Mouse (Mus musculus): ENCODE data around the gene Scaper. TPM values are rescaled to one million over a fixed set of nuclear protein-coding genes. Genes with fewer than 3 reads are reported as not detected.

Gene Scaper
- polyA plus RNA-seq, 2 experiments, result 0.79 to 1.3 TPM

GRCm38 (mm10) chr9:55542366-55543325 is 395.3 kb downstream of the Scaper start:
- no peak for DNase-seq (ENCODE audit: low read depth in 3 of 3, low spot score in 3 of 3)
- WGBS (ENCODE audit: insufficient replicate concordance), result 2% methylated on average over 59 of the region's 59 CpGs
- no peak overlapping the region for H3K9ac ChIP-seq (replicated peaks)
- ATAC-seq (ENCODE audit: insufficient read depth), result no peak
- H3K9me3 ChIP-seq (ENCODE audit: control insufficient read depth, low read length), result peaks cover 5% of the 10 kb centered on the region
- TF ChIP-seq EP300 (IDR thresholded peaks at IDR 0.05; ENCODE audit: low read depth), result no peak
- no peak for TF ChIP-seq CTCF (IDR thresholded peaks at IDR 0.05; ENCODE audit: low read depth)
- H3K4me3 ChIP-seq (ENCODE audit: insufficient read depth in 1 of 2, low read depth in 2 of 2, low read length in 2 of 2), result peak overlapping the region in 1 of 2 experiments; percentile 26; a peak in 2 of 4 replicates
- no peaks in the 10 kb centered on the region for H3K36me3 ChIP-seq (replicated peaks; ENCODE audit: control insufficient read depth, insufficient read depth, low read depth)
- no peaks in the 10 kb centered on the region for H3K4me1 ChIP-seq (replicated peaks; ENCODE audit: control insufficient read depth in 2 of 2, insufficient read depth in 2 of 2, low read length in 1 of 2)
- H3K4me2 ChIP-seq (ENCODE audit: low read depth), result peak overlapping the region; percentile 6
- H3K27ac ChIP-seq, result no peak overlapping the region
- peaks cover 97% of the 10 kb centered on the region for H3K27me3 ChIP-seq (ENCODE audit: control insufficient read depth, insufficient read depth, low read length)

GRCm38 (mm10) chr9:55541681-55542365 is 396.1 kb downstream of the Scaper start:
- DNase-seq (ENCODE audit: low read depth in 3 of 3, low spot score in 3 of 3) (no peak), ATAC-seq (ENCODE audit: insufficient read depth) (no peak)
- Histone ChIP-seq H3K4me1 (replicated peaks; ENCODE audit: control insufficient read depth in 2 of 2, insufficient read depth in 2 of 2, low read length in 1 of 2) (no peaks in the 10 kb centered on the region), H3K36me3 (replicated peaks; ENCODE audit: control insufficient read depth, insufficient read depth, low read depth) (no peaks in the 10 kb centered on the region), H3K4me3 (ENCODE audit: insufficient read depth in 1 of 2, low read depth in 2 of 2, low read length in 2 of 2) (peak overlapping the region in 1 of 2 experiments; percentile 26; a peak in 2 of 4 replicates), H3K9ac (replicated peaks) (no peak overlapping the region), H3K4me2 (ENCODE audit: low read depth) (peak overlapping the region; percentile 6), H3K9me3 (ENCODE audit: control insufficient read depth, low read length) (peaks cover 5% of the 10 kb centered on the region), H3K27me3 (ENCODE audit: control insufficient read depth, insufficient read depth, low read length) (peaks cover 96% of the 10 kb centered on the region), H3K27ac (no peak overlapping the region)
- under 1% methylated on average over 59 of the region's 59 CpGs for WGBS (ENCODE audit: insufficient replicate concordance)
- TF ChIP-seq EP300 (IDR thresholded peaks at IDR 0.05; ENCODE audit: low read depth) (no peak), CTCF (IDR thresholded peaks at IDR 0.05; ENCODE audit: low read depth) (no peak)

- ATAC-seq (ENCODE audit: insufficient read depth) (no peak), DNase-seq (ENCODE audit: low read depth in 3 of 3, low spot score in 3 of 3) (no peak)
- H3K27me3 ChIP-seq (ENCODE audit: control insufficient read depth, insufficient read depth, low read length), result peaks cover 90% of the 10 kb centered on the region
- no peak overlapping the region for H3K27ac ChIP-seq
- WGBS (ENCODE audit: insufficient replicate concordance), result under 1% methylated on average over 28 of the region's 28 CpGs
- TF ChIP-seq CTCF (IDR thresholded peaks at IDR 0.05; ENCODE audit: low read depth) (no peak), EP300 (IDR thresholded peaks at IDR 0.05; ENCODE audit: low read depth) (no peak)
- H3K4me2 ChIP-seq (ENCODE audit: low read depth), result peak overlapping the region; percentile 32
- H3K9ac ChIP-seq (replicated peaks), result no peak overlapping the region
- no peaks in the 10 kb centered on the region for H3K4me1 ChIP-seq (replicated peaks; ENCODE audit: control insufficient read depth in 2 of 2, insufficient read depth in 2 of 2, low read length in 1 of 2)
- no peaks in the 10 kb centered on the region for H3K36me3 ChIP-seq (replicated peaks; ENCODE audit: control insufficient read depth, insufficient read depth, low read depth)
- H3K9me3 ChIP-seq (ENCODE audit: control insufficient read depth, low read length), result peaks cover 1% of the 10 kb centered on the region
- peak overlapping the region in 1 of 2 experiments; percentile 27; a peak in 3 of 4 replicates for H3K4me3 ChIP-seq (ENCODE audit: insufficient read depth in 1 of 2, low read depth in 2 of 2, low read length in 2 of 2)
These were observed 397.0 kb downstream of the Scaper start for GRCm38 (mm10) chr9:55540888-55541287.

- Histone ChIP-seq H3K4me3 (ENCODE audit: insufficient read depth in 1 of 2, low read depth in 2 of 2, low read length in 2 of 2) (peak overlapping the region in 1 of 2 experiments; percentile 27; a peak in 2 of 4 replicates), H3K4me1 (replicated peaks; ENCODE audit: control insufficient read depth in 2 of 2, insufficient read depth in 2 of 2, low read length in 1 of 2) (no peaks in the 10 kb centered on the region), H3K27ac (no peak overlapping the region), H3K4me2 (ENCODE audit: low read depth) (peak overlapping the region; percentile 32), H3K9ac (replicated peaks) (no peak overlapping the region), H3K36me3 (replicated peaks; ENCODE audit: control insufficient read depth, insufficient read depth, low read depth) (no peaks in the 10 kb centered on the region), H3K9me3 (ENCODE audit: control insufficient read depth, low read length) (no peaks in the 10 kb centered on the region), H3K27me3 (ENCODE audit: control insufficient read depth, insufficient read depth, low read length) (peaks cover 85% of the 10 kb centered on the region)
- TF ChIP-seq EP300 (IDR thresholded peaks at IDR 0.05; ENCODE audit: low read depth), result no peak
- no peak for TF ChIP-seq CTCF (IDR thresholded peaks at IDR 0.05; ENCODE audit: low read depth)
- no peak for DNase-seq (ENCODE audit: low read depth in 3 of 3, low spot score in 3 of 3)
- 3% methylated on average over 12 of the region's 12 CpGs for WGBS (ENCODE audit: insufficient replicate concordance)
- no peak for ATAC-seq (ENCODE audit: insufficient read depth)
These were observed 397.5 kb downstream of the Scaper start for GRCm38 (mm10) chr9:55540391-55540770.

Data from liver, embryonic 14.5 days (tissue).